Mouse (Mus musculus) ES-Bruce4 (cell line): ENCODE data around the gene 1700022I11Rik. TPM values are rescaled to one million over a fixed set of nuclear protein-coding genes. Genes with fewer than 3 reads are reported as not detected.

Experiments
- H3K27ac ChIP-seq: 2 replicates; pipeline ENCODE4 v1.5.1; 2012; ENCODE audit warnings: low read length, inconsistent platforms; ENCODE audit not compliant: insufficient read depth
- H3K27me3 ChIP-seq: 2 replicates; pipeline ENCODE4 v1.6.1; 2012; ENCODE audit warnings: mild to moderate bottlenecking, low read length, inconsistent platforms; ENCODE audit not compliant: control insufficient read depth, poor library complexity, insufficient read depth, severe bottlenecking
- H3K36me3 ChIP-seq: 2 replicates; pipeline ENCODE4 v1.6.1; 2012; ENCODE audit warnings: inconsistent platforms, mild to moderate bottlenecking, low read length, moderate library complexity; ENCODE audit not compliant: control insufficient read depth, poor library complexity, insufficient read depth, severe bottlenecking
- H3K4me1 ChIP-seq: one replicate; pipeline ENCODE4 v1.8.1; 2011; ENCODE audit warnings: low read length; ENCODE audit not compliant: control insufficient read depth, insufficient read depth
- H3K4me3 ChIP-seq: 2 replicates; pipeline ENCODE4 v1.5.1; 2011; ENCODE audit warnings: low read depth, mild to moderate bottlenecking, low read length
- H3K9ac ChIP-seq: 2 replicates; pipeline ENCODE4 v1.6.1; 2012; ENCODE audit warnings: low read depth, mild to moderate bottlenecking, inconsistent platforms; ENCODE audit not compliant: poor library complexity, severe bottlenecking
- H3K9me3 ChIP-seq: replicated peaks from 2 replicates; pipeline ENCODE4 v1.6.1; 2012; ENCODE audit warnings: mild to moderate bottlenecking, low read length, inconsistent platforms; ENCODE audit not compliant: control insufficient read depth, poor library complexity, insufficient read depth, severe bottlenecking
- CTCF ChIP-seq: IDR thresholded peaks from one replicate; pipeline ENCODE4 v1.8.1; 2011; ENCODE audit warnings: low read depth, low read length
- EP300 ChIP-seq: IDR thresholded peaks from 2 replicates; pipeline ENCODE4 v1.6.1; 2011; ENCODE audit warnings: low read depth, low read length; ENCODE audit not compliant: insufficient read depth
- POLR2A ChIP-seq: IDR thresholded peaks from one replicate; pipeline ENCODE4 v1.8.1; 2011; ENCODE audit warnings: low read length; ENCODE audit not compliant: insufficient read depth
- polyA plus RNA-seq: library from polyadenylated mRNA; stranded (reverse); fragments of >200 nt; gene quantifications from 2 replicates; pipeline ENCODE4 v1.2.4, GENCODE M21; 2011; ENCODE audit warnings: low read depth; ENCODE audit not compliant: missing spikeins, insufficient read depth, insufficient read length

The 1700022I11Rik gene
- polyA plus RNA-seq, 1 experiment = not detected

GRCm38 (mm10) chr4:43030780-43031230, 61.4 kb downstream of the 1700022I11Rik start:
- Histone ChIP-seq H3K27ac (no peak overlapping the region), H3K4me3 (peak overlapping the region; percentile 83), H3K36me3 (peaks cover 16% of the 10 kb centered on the region), H3K9ac (peak overlapping the region; percentile 79), H3K9me3 (no peaks in the 10 kb centered on the region), H3K27me3 (no peaks in the 10 kb centered on the region), H3K4me1 (peaks cover 2% of the 10 kb centered on the region)
- no peak for TF ChIP-seq CTCF
- no peak for TF ChIP-seq EP300

DNA sequence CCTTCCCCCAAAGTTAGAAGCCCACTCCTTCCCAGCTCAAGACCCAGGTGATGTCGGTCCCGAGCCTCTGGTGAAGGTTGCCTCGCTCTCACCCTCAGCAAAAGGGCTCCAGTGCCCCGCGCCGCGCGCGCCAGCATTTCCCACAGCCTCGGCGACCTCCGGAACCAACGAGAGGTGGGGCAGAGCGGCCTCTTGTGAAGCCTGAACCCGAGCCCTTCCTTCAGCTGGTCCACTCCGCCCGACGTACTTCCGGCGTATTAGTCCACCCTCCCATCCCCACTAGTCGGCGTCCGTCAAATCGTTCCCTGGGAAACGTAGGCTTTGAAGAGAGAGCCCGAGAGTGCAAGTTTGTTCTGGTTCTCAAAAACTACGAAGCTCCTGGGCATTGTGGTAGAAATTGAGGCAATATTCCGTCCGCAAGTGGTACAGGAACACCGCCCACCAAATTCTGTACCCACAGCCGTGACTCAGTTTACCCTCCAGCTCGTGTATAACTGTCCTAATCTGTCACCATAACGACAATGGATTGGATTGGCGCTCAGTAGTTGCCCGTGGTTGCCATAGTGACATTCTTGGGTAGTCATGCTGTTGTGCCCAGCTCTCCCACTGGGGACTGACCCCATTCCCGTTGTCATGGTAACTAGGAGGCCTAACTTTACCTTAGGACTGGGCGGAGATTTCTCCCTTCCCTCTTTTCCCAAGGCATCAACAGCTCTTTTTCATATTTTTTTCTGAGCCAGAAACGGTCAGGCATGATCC, 62.0 kb downstream of the 1700022I11Rik start, which contains the start of gene Stoml2:
Stoml2 (minus strand) TSS at position 474 of the 759 bp plus-strand sequence.
- H3K4me1 ChIP-seq = peaks cover 2% of the 10 kb centered on the region
- no peak within 1 kb of the TSS; the same call in 1 of the 2 replicates for H3K27ac ChIP-seq
- no peaks in the 10 kb centered on the region for H3K9me3 ChIP-seq
- TF ChIP-seq EP300 = no peak; the same call in 1 of the 2 replicates
- TF ChIP-seq POLR2A = peak; percentile 23
- TF ChIP-seq CTCF = peak; percentile 15
- H3K36me3 ChIP-seq = peaks cover 16% of the 10 kb centered on the region
- H3K4me3 ChIP-seq = peak within 1 kb of the TSS; percentile 83
- H3K27me3 ChIP-seq = no peaks in the 10 kb centered on the region
- peak within 1 kb of the TSS; percentile 79 for H3K9ac ChIP-seq

GRCm38 (mm10) chr4:43032501-43032900, 63.1 kb downstream of the 1700022I11Rik start:
- Histone ChIP-seq H3K27ac (no peak overlapping the region), H3K9me3 (no peaks in the 10 kb centered on the region), H3K36me3 (peaks cover 16% of the 10 kb centered on the region)

More at GRCm38 (mm10) chr4:43032501-43032900, 63.1 kb downstream of the 1700022I11Rik start:
- H3K4me1 ChIP-seq = peaks cover 2% of the 10 kb centered on the region
- no peak for TF ChIP-seq CTCF
- no peak for TF ChIP-seq EP300
- TF ChIP-seq POLR2A = no peak
- H3K4me3 ChIP-seq = no peak overlapping the region
- H3K27me3 ChIP-seq = no peaks in the 10 kb centered on the region
- H3K9ac ChIP-seq = no peak overlapping the region

Other genes with a start within 250 kb of the 1700022I11Rik start
- gene 4930578G10Rik, start 234.1 kb upstream of the 1700022I11Rik start, polyA plus RNA-seq = 2.5 TPM in 1 of 2 replicates, not detected in the other
- gene Ccl19, start 213.0 kb upstream of the 1700022I11Rik start, polyA plus RNA-seq = not detected in 2 replicates
- gene Ccl21a, start 195.6 kb upstream of the 1700022I11Rik start, polyA plus RNA-seq = not detected in 2 replicates
- gene Fam205a1, start 115.7 kb upstream of the 1700022I11Rik start, polyA plus RNA-seq = not detected in 2 replicates
- not detected in 2 replicates for gene Gm12394, start 112.8 kb upstream of the 1700022I11Rik start, polyA plus RNA-seq
- not detected in 2 replicates for gene Fam205c, start 95.4 kb upstream of the 1700022I11Rik start, polyA plus RNA-seq
- 0.10 TPM in 1 of 2 replicates, not detected in the other for gene Phf24, start 52.9 kb upstream of the 1700022I11Rik start, polyA plus RNA-seq
- 27.2 and 28.9 TPM in 2 replicates for gene Dnajb5, start 19.8 kb upstream of the 1700022I11Rik start, polyA plus RNA-seq
- gene Vcp, start 30.9 kb downstream of the 1700022I11Rik start, polyA plus RNA-seq = 384 and 390 TPM in 2 replicates
- gene Fancg, start 40.9 kb downstream of the 1700022I11Rik start, polyA plus RNA-seq = 12.8 and 13.8 TPM in 2 replicates
- gene Pigo, start 56.2 kb downstream of the 1700022I11Rik start, polyA plus RNA-seq = 22.3 and 25.5 TPM in 2 replicates
- gene Stoml2, start 62.1 kb downstream of the 1700022I11Rik start, polyA plus RNA-seq = 177 and 187 TPM in 2 replicates
- 11.0 and 13.2 TPM in 2 replicates for gene Fam214b, start 76.6 kb downstream of the 1700022I11Rik start, polyA plus RNA-seq
- gene Unc13b, start 89.3 kb downstream of the 1700022I11Rik start, polyA plus RNA-seq = 19.9 and 23.1 TPM in 2 replicates